Mouse (Mus musculus) hindbrain, embryonic 11.5 days (tissue): ENCODE measurements at regions not wholly inside any gene's neighbourhood (a gene's known extent, or its start where the extent isn't known, plus 50 kb on each side); places are given as distances from the start of the nearest gene placed in this dataset.
A peak's percentile ranks its signal among the peaks of the same experiment; 100 is the strongest.

Source experiments
- ATAC-seq: fragments of 200-750 bp; cut with Nextera tagmentation; 2 replicates; pipeline ENCODE4 v1.8.0; 2017; ENCODE audit warnings: mild to moderate bottlenecking, moderate TSS enrichment, moderate library complexity; ENCODE audit not compliant: low FRiP score
- DNase-seq: peaks from one replicate; pipeline ENCODE4 v3.0.0-alpha.2; 2015; ENCODE audit warnings: low spot score
- H3K27ac ChIP-seq: fragments of 300-500 bp; sonication (generic); 2 replicates; pipeline ENCODE4 v1.5.1; 2014; ENCODE audit warnings: mild to moderate bottlenecking, low read depth, low read length
- H3K27me3 ChIP-seq: fragments of 300-500 bp; sonication (generic); 2 replicates; pipeline ENCODE4 v1.6.1; 2014; ENCODE audit warnings: mild to moderate bottlenecking, low read length, moderate library complexity, mixed read lengths; ENCODE audit not compliant: control insufficient read depth, insufficient read depth
- H3K36me3 ChIP-seq: fragments of 300-500 bp; sonication (generic); 2 replicates; pipeline ENCODE4 v1.6.1; 2014; ENCODE audit warnings: mild to moderate bottlenecking, low read length, moderate library complexity, mixed read lengths; ENCODE audit not compliant: control insufficient read depth, insufficient read depth
- H3K4me1 ChIP-seq: fragments of 300-500 bp; sonication (generic); replicated peaks from 2 replicates; pipeline ENCODE4 v1.6.1; 2014; ENCODE audit warnings: low read length, mixed read lengths; ENCODE audit not compliant: control insufficient read depth, insufficient read depth
- H3K4me2 ChIP-seq: fragments of 300-500 bp; sonication (generic); replicated peaks from 2 replicates; pipeline ENCODE4 v1.6.1; 2014; ENCODE audit warnings: mild to moderate bottlenecking, low read depth, low read length
- H3K4me3 ChIP-seq: fragments of 300-500 bp; sonication (generic); 2 replicates; pipeline ENCODE4 v1.5.1; 2014; ENCODE audit warnings: low read depth, low read length
- H3K9ac ChIP-seq: fragments of 300-500 bp; sonication (generic); 2 replicates; pipeline ENCODE4 v1.6.1; 2014; ENCODE audit warnings: low read depth, low read length
- H3K9me3 ChIP-seq: fragments of 300-500 bp; sonication (generic); 2 replicates; pipeline ENCODE4 v1.6.1; 2016; ENCODE audit warnings: low read length; ENCODE audit not compliant: control insufficient read depth
- WGBS: fragments of 180-500 bp; shearing (Covaris S2); extraction: QIAGEN DNeasy Blood & Tissue Kit; methylation state at CpG from one replicate; pipeline ENCODE4 v1.1.7; 2014; 5-methylcytosine and 5-hydroxymethylcytosine counted together

DNA sequence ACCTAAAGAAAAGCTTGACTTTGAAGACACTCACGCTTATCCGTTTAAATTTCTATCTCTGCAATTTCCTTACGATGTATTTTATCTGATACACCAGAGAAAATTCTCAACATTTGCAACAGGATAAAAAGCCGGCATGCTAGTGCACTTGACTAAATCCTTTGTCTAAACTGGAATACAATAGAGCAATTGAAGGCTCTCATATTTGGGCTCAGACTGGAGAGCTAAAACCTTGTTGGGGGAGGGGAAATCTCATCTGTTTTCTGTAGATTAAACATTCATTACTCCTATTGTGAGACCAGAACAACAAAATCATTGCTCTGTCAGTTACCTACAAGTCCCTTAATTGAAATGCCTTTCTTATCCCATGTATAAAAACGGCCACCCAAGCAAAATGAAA is 70.9 kb upstream of the Cerkl start:
- 49% methylated on average over 5 of the region's 5 CpGs for WGBS

DNA sequence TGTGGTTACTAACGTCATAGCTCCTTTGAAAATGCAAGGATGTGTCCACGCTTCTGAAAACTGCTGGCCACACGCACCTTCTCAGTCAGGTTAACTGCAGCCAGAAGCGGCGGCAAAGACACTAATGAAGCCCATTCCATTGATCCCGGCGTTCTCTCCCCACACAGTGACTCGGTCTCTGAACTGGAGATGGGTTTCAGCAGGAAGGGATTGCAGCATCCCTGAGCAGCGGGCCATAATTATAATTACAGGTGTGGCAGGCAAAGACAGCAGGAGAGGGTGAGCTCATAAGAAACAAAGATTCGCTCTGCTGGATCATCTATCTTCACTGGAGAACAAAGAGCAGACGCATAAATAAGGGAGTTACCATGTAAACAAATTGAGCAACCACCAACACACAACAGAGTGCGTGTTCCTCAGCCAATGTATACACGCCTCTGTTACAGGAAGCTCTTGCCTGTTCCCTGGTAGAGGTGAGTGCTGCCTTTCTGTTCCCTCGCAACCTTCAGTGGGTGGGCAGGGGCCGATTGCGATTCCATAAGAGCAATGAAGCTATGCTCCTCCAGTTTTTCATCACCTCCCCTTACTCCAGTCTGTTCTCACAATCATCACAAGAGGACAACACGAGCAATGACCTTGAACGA is 71.9 kb upstream of the Cerkl start:
- Histone ChIP-seq H3K4me2 (no peak overlapping the region), H3K9me3 (no peaks in the 10 kb centered on the region), H3K36me3 (no peaks in the 10 kb centered on the region), H3K4me1 (peaks cover 3% of the 10 kb centered on the region; the same call in 1 of the 2 replicates), H3K27ac (no peak overlapping the region), H3K4me3 (no peak overlapping the region), H3K27me3 (no peaks in the 10 kb centered on the region), H3K9ac (no peak overlapping the region)
- WGBS: 77% methylated on average over 18 of the region's 18 CpGs
- ATAC-seq (no peak), DNase-seq (no peak)

More for the DNA sequence above, 70.9 kb upstream of the Cerkl start:
- H3K4me2 ChIP-seq: no peak overlapping the region
- no peak overlapping the region for H3K9ac ChIP-seq
- H3K27me3 ChIP-seq: no peaks in the 10 kb centered on the region
- no peak overlapping the region for H3K27ac ChIP-seq
- no peaks in the 10 kb centered on the region for H3K36me3 ChIP-seq
- peak; percentile 10 for DNase-seq
- H3K9me3 ChIP-seq: no peaks in the 10 kb centered on the region
- peaks cover 3% of the 10 kb centered on the region; the same call in 1 of the 2 replicates for H3K4me1 ChIP-seq
- ATAC-seq: no peak
- H3K4me3 ChIP-seq: no peak overlapping the region

DNA sequence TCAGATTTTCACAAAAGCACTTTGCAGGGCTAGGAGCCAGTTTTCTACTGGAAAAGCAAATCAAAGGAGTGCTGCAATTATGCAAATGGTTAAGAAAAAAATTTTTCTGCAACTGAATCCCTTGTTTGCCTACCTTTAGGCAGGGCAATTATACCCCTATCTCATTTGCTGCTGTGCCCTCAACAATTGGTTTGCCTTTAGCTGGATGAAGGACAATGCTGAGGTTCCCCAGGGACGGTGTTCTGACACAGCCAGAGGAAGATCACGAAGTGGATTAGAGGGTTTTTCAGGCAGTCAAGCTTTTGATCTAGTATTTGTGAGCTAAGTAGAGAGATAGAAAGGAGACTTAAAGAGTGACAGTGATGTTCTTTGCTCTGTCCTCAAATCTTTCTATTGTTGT is 72.6 kb upstream of the Cerkl start:
- ATAC-seq (no peak), DNase-seq (no peak)
- Histone ChIP-seq H3K9me3 (no peaks in the 10 kb centered on the region), H3K27me3 (no peaks in the 10 kb centered on the region), H3K9ac (no peak overlapping the region), H3K4me3 (no peak overlapping the region), H3K36me3 (no peaks in the 10 kb centered on the region), H3K27ac (no peak overlapping the region), H3K4me2 (no peak overlapping the region), H3K4me1 (peaks cover 3% of the 10 kb centered on the region; the same call in 1 of the 2 replicates)
- 27% methylated on average over 2 of the region's 2 CpGs for WGBS

DNA sequence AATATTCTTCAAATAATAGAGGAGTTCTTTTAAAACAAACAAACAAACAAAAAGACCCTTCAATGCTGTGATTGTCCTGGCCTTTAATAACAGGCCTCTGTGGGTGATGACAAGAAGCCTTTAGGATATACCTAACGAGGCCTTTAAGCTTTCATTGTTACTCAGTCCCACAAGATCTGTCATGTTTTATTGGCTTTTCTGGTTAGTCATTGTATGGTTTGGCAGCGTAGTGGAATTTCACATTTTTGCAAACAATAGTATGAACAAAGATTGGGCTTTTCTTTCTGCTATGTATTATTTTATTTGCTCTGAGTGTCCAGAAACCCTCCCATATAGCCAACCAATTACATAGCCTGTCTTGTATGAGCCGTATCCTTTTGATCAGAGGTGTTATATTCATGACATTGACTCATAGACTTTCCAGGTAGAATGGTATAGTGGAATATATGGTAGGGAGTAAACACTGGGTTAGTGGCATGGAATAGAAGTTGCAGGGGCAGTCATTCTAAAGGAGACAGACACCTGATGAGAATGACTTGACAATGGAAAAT is 76.1 kb upstream of the Cerkl start:
- WGBS: 76% methylated on average over 3 of the region's 3 CpGs
- H3K27me3 ChIP-seq: no peaks in the 10 kb centered on the region
- H3K27ac ChIP-seq: no peak overlapping the region
- ATAC-seq (no peak), DNase-seq (no peak)
- no peaks in the 10 kb centered on the region for H3K36me3 ChIP-seq
- H3K9me3 ChIP-seq: no peaks in the 10 kb centered on the region
- no peak overlapping the region for H3K9ac ChIP-seq
- H3K4me1 ChIP-seq: peaks cover 3% of the 10 kb centered on the region; the same call in 1 of the 2 replicates
- no peak overlapping the region for H3K4me2 ChIP-seq
- H3K4me3 ChIP-seq: no peak overlapping the region

DNA sequence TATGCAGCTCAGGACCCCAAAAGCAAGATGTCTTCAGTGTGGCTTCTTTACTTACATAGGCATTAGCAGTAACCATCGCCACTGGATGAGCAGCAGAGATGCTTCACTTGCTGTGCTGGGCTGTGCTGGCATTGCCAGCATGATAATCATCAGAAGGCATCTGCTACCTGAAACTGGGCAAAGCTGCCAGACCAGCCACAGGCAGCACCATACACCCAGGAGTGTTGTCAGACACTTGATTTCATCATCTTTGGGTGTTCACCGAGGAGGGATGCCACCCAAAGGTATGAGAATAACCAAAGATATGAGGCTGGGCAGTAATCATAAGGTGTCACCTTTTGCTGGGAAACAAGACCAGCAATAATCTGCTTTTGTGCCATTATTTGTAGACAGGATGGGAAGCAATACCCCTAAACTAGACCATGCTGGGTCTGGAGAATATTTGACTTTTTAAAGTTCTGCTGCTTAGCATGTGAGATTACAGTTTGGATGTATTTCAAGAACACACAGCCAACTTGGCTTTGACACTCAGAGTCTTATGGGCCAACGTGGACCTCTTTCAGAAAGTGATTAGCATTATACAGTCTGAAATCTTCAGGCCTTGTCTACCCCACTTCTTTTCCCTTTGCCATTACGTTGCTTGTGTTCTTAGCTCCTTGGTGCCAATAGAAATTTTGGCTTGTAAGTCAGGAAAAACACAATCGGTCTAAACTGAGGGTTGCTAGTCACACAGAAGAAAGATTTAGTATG is 80.7 kb upstream of the Cerkl start:
- WGBS: 88% methylated on average over 5 of the region's 5 CpGs
- DNase-seq (no peak), ATAC-seq (no peak)

DNA sequence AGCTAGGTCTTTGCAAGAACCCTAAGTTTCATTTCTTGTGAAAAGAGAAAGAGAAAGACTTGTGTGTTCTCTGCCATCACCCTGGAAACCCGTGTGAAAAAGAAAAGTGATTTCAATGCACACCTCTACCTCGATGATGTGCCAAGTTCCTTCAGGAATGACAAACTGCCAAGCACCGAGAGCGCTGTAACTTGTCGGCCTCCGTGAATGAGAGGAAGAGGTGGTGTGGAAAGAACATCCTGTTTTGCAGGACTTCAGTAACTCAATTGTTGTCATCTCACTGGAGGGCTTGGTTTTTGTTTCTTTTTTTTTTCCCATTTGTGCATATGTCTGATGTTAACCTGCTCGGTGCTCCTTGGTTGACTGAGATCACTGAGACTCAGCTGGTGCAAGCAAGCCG is 83.8 kb upstream of the Cerkl start:
- no peak overlapping the region for H3K9ac ChIP-seq
- ATAC-seq (no peak), DNase-seq (no peak)
- no peaks in the 10 kb centered on the region for H3K4me1 ChIP-seq
- H3K4me3 ChIP-seq: no peak overlapping the region
- H3K27ac ChIP-seq: no peak overlapping the region
- H3K36me3 ChIP-seq: no peaks in the 10 kb centered on the region
- H3K9me3 ChIP-seq: no peaks in the 10 kb centered on the region
- no peak overlapping the region for H3K4me2 ChIP-seq
- no peaks in the 10 kb centered on the region for H3K27me3 ChIP-seq
- WGBS: 88% methylated on average over 8 of the region's 8 CpGs

More for the DNA sequence above, 80.7 kb upstream of the Cerkl start:
- Histone ChIP-seq H3K9ac (no peak overlapping the region), H3K4me1 (no peaks in the 10 kb centered on the region), H3K9me3 (no peaks in the 10 kb centered on the region), H3K4me3 (no peak overlapping the region), H3K4me2 (no peak overlapping the region), H3K27ac (no peak overlapping the region), H3K27me3 (no peaks in the 10 kb centered on the region), H3K36me3 (no peaks in the 10 kb centered on the region)

DNA sequence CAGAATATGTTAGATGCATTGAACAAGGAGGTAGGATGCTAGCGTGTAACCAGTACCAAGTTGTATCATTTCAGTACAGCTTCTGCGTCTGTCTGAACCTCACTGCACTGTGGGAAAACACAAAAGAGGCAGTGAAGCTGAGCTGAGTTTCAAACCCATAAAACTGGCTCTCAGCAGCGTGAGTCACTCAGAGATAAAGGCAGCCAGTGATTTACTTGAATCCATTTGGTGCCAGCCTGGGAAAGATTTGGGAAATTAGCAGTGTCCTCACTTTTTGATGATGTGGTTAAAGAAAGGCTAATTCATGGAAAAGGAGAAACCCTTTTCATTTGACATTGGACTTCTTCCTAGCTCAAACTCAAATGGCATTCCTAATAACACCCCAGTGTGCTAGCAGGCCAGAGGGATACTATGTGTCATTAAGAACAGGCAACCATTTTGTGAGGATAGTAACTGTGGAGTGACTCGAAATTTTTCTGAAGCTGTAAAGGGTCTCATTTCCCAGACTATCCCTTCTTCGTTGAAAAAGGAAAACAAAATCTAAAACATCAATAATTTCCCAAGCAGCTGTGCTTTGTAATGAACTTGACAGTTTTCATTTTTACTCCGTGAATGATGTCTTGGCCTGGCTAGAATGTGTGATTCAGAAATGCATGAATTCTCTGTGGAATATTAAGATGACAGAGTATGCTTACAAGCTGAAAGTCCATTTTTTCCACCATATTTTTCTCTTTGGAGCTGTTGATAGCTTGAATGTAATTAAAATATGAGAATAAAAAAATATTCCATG is 85.8 kb upstream of the Cerkl start:
- H3K9me3 ChIP-seq: no peaks in the 10 kb centered on the region
- H3K4me3 ChIP-seq: no peak overlapping the region
- H3K9ac ChIP-seq: no peak overlapping the region
- H3K36me3 ChIP-seq: no peaks in the 10 kb centered on the region
- H3K27me3 ChIP-seq: no peaks in the 10 kb centered on the region
- WGBS: 76% methylated on average over 6 of the region's 6 CpGs
- no peak overlapping the region for H3K27ac ChIP-seq
- no peak overlapping the region for H3K4me2 ChIP-seq
- DNase-seq (no peak), ATAC-seq (no peak)
- no peaks in the 10 kb centered on the region for H3K4me1 ChIP-seq

DNA sequence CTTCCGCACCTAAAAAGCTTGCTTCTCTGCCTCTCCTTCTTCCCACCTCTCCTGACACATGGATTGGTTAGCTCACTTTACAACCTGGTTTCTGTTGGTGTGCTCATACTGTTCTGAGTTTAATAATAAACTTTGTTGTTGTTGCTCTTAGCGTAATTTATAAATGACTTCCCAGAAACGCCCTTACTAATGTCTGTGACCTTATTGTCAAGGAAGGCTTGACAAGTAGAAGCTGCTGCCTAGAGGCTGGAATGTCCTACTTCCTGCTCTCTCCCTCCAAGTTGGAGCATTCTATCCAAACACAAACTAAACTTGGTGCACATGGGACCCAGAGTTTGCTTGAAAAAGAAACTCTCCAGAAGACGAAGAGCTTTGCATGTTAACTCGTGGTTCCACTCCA is 86.9 kb upstream of the Cerkl start:
- Histone ChIP-seq H3K36me3 (no peaks in the 10 kb centered on the region), H3K4me2 (no peak overlapping the region), H3K27me3 (no peaks in the 10 kb centered on the region), H3K9ac (no peak overlapping the region), H3K4me3 (no peak overlapping the region), H3K9me3 (no peaks in the 10 kb centered on the region), H3K27ac (no peak overlapping the region), H3K4me1 (no peaks in the 10 kb centered on the region)
- ATAC-seq (no peak), DNase-seq (no peak)
- 80% methylated on average over 5 of the region's 5 CpGs for WGBS
